Mouse (Mus musculus) ES-E14 (cell line): ENCODE measurements around the gene Nrf1.

ENCODE experiments used
- CHD2 ChIP-seq: IDR thresholded peaks from 2 replicates; pipeline ENCODE4 v1.6.1; 2014; ENCODE audit warnings: mild to moderate bottlenecking, low read depth, low read length, inconsistent platforms
- MAFK ChIP-seq: IDR thresholded peaks from 2 replicates; pipeline ENCODE4 v1.6.1; 2014; ENCODE audit warnings: mild to moderate bottlenecking, low read depth, low read length, inconsistent platforms; ENCODE audit not compliant: insufficient read depth

DNA sequence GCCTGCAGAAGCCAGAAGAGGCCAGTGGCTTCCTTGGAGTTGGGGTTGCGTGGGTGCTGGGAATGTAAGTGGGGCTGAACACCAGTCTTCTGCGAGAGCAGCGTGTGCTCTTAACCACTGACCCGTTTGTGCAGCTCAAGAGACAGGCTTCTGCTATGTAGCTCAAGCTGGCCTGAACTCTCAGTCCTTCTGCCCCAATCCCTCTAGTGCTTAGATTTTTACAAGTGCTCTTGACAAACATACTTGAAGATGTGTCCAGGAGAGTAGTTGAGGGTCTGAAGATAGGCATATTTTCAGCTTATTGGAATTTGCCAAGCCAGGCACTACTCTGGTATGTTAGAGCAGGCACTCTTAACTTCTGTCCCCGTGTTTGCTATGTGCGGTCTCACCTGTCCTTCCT is 45.0 kb downstream of the Nrf1 start:
- TF ChIP-seq CHD2 = no peak
- TF ChIP-seq MAFK = no peak
